Mouse (Mus musculus) stomach, postnatal 0 days (tissue): ENCODE results near the gene Arid5b.

ENCODE experiments used
- CTCF ChIP-seq: IDR thresholded peaks from 2 replicates; pipeline ENCODE4 v1.5.1; 2016; ENCODE audit warnings: antibody characterized with exemption, low read depth, mild to moderate bottlenecking, moderate library complexity
- EP300 ChIP-seq: optimal IDR thresholded peaks from 2 replicates; pipeline ENCODE3; 2016; ENCODE audit warnings: antibody characterized with exemption

DNA sequence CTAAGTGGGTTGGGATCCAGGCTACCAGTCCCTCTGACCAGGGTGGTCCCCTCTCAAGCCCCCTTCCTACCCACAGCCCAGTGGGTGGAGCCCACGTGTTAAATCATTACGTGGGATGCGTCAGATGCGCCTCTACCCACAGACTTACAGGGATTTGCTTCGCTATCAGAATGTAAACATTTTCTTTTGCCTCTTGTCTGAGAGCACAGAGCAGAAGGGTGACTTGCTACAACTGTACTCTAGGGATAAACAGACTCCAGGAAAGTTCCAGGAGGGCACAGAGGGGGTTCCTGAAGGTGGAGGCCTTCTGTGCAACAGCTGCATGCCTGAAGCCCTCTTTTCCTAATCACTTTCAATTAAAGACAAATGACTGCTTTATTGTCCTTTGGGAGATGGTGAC is 98.8 kb downstream of the Arid5b start:
- no peak for TF ChIP-seq CTCF
- no peak for TF ChIP-seq EP300
